Mouse (Mus musculus): ENCODE measurements around the gene Acsm2. TPM values are rescaled to one million over a fixed set of nuclear protein-coding genes. Genes with fewer than 3 reads are reported as not detected.

Gene Acsm2
- not detected for polyA plus RNA-seq (2014; fragmentation: Illumina TruSeq; extraction: RNeasy Lipid Tissue Mini Kit (QIAGEN cat#74804); ENCODE audit: insufficient read depth, low read depth, low replicate concordance)

DNA sequence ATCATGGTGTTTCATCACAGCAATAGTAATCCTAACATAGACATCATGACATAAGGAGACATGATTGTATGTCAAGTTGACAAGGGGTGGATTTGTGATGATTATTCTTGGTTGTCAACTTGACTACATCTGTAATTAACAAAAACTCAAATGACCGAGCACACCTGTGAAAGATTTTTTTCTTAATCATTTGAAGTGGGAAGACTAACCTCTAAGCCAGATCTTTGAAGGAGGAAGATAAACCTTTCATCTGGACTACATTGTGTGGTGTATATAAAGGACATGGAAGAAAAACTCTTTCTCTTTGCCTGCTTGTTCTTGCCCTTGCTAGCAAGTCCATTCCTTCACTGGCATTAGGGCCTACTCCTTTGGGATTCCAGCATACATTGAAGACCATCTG, at the start of gene Acsm2:
TSS of gene Acsm2 (plus strand) at position 301 of the 400 bp plus-strand sequence.

GRCm38 (mm10) chr7:119519163-119519562, 35.0 kb upstream of the Acsm2 start, which contains the start of gene Acsm5:
Gene Acsm5, plus strand, starts transcription at chr7:119519463.

GRCm38 (mm10) chr7:119523389-119523788, 30.8 kb upstream of the Acsm2 start, which contains the start of gene Pdilt:
Gene Pdilt, minus strand, starts transcription at chr7:119523489.

DNA sequence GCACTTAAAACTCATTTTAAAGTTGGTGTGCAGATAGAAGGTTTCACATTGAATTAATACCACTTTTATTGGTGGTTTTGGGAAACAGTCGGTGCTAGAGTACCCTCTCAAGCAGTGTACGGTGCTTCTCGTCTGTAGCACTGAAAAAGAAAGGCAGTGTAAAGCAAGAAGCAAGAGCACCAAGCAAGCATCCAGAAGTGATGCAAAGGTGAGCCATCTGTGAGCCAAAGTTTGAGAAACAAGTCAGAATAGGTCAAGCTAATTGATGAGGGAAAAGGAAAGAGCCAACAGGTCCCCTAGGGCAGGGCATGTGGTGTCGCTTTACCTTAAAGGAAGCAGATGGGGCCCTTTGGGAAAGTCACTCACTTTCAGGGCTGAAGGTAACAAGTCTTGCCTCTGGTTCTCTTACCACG, 52.5 kb downstream of the Acsm2 start, which contains the start of gene Acsm1:
TSS of gene Acsm1 (plus strand) at position 363 of the 413 bp plus-strand sequence.

Other genes with a start within 250 kb of the Acsm2 start
- gene Gp2, start 95.1 kb upstream of the Acsm2 start, polyA plus RNA-seq (2014; fragmentation: Illumina TruSeq; extraction: RNeasy Lipid Tissue Mini Kit (QIAGEN cat#74804); ENCODE audit: insufficient read depth, low read depth, low replicate concordance) = 1.2 TPM
- gene Umod, start 75.1 kb upstream of the Acsm2 start, polyA plus RNA-seq (2014; fragmentation: Illumina TruSeq; extraction: RNeasy Lipid Tissue Mini Kit (QIAGEN cat#74804); ENCODE audit: insufficient read depth, low read depth, low replicate concordance) = not detected
- gene Acsm5, start 34.9 kb upstream of the Acsm2 start, polyA plus RNA-seq (2014; fragmentation: Illumina TruSeq; extraction: RNeasy Lipid Tissue Mini Kit (QIAGEN cat#74804); ENCODE audit: insufficient read depth, low read depth, low replicate concordance) = 0.30 TPM
- gene Pdilt, start 30.9 kb upstream of the Acsm2 start, polyA plus RNA-seq (2014; fragmentation: Illumina TruSeq; extraction: RNeasy Lipid Tissue Mini Kit (QIAGEN cat#74804); ENCODE audit: insufficient read depth, low read depth, low replicate concordance) = not detected
- 7.8 TPM for gene Acsm1, start 52.7 kb downstream of the Acsm2 start, polyA plus RNA-seq (2014; fragmentation: Illumina TruSeq; extraction: RNeasy Lipid Tissue Mini Kit (QIAGEN cat#74804); ENCODE audit: insufficient read depth, low read depth, low replicate concordance)
- not detected for gene Acsm4, start 135.7 kb downstream of the Acsm2 start, polyA plus RNA-seq (2014; fragmentation: Illumina TruSeq; extraction: RNeasy Lipid Tissue Mini Kit (QIAGEN cat#74804); ENCODE audit: insufficient read depth, low read depth, low replicate concordance)
- gene Thumpd1, start 166.5 kb downstream of the Acsm2 start, polyA plus RNA-seq (2014; fragmentation: Illumina TruSeq; extraction: RNeasy Lipid Tissue Mini Kit (QIAGEN cat#74804); ENCODE audit: insufficient read depth, low read depth, low replicate concordance) = 16.5 TPM
- gene Acsm3, start 206.6 kb downstream of the Acsm2 start, polyA plus RNA-seq (2014; fragmentation: Illumina TruSeq; extraction: RNeasy Lipid Tissue Mini Kit (QIAGEN cat#74804); ENCODE audit: insufficient read depth, low read depth, low replicate concordance) = 2.7 TPM
- gene Rexo5, start 239.7 kb downstream of the Acsm2 start, polyA plus RNA-seq (2014; fragmentation: Illumina TruSeq; extraction: RNeasy Lipid Tissue Mini Kit (QIAGEN cat#74804); ENCODE audit: insufficient read depth, low read depth, low replicate concordance) = 2.9 TPM
- gene Eri2, start 239.7 kb downstream of the Acsm2 start, polyA plus RNA-seq (2014; fragmentation: Illumina TruSeq; extraction: RNeasy Lipid Tissue Mini Kit (QIAGEN cat#74804); ENCODE audit: insufficient read depth, low read depth, low replicate concordance) = 1.8 TPM

Data from lung, adult 10 weeks (tissue).